ENCODE assay signal across 11 mouse cellular contexts in the genomic region with DNA sequence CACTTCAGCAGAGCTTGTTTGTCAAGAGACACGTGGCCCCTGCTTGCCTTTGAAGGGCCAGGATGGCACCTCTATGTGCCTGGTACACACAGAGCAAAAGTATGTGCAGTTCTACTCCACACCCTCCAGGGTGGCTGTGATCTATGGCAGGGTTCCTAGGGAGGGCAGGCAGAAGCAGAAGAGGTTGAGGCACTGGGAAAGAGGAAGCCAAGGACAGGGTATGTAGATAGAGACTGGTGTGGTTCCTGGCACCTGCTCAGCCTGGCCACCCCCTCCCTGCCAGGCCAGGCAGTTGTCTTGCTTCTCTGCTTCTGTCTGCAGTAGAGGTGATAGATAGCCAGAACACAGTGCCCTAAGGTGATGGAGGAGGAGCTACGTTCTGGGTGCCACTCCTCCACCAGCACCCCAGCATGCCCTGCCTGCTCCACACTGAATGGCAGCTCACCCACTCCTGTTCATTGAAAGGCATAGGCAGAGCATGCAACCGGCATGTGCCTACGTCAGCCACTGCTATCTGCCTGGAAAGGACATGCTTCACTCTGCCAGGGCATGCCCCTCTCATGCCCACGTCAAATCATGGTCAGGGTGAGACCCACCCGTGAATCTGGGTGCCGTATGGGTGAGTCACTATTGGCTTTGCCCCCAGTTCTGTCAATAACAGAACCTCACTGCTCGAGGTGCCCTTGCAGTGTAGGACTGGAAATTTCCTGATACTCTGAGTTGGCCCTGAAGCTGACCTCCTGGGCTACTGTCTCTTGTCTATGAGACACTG. TPM values are rescaled to one million over a fixed set of nuclear protein-coding genes. Genes with fewer than 3 reads are reported as not detected.
DNase-seq lines count a peak whose midpoint lies in the region; ATAC-seq and TF ChIP-seq lines count a peak whose summit lies in the region.
"Had no signal": no experiment of that assay in that cellular context is flagged by ENCODE, and none has a peak within 500 bp of the region (broad histone marks: within the 10 kb centered on the region; RNA-seq: fewer than 3 reads in every experiment).

No protein-coding gene starts in this region.

- H3K36me3 ChIP-seq in liver, embryonic 13.5 days, result no peaks in the 10 kb centered on the region
- no peaks in the 10 kb centered on the region for H3K36me3 ChIP-seq in intestine, embryonic 16.5 days (ENCODE audit: control insufficient read depth, insufficient read depth, low read length)
- H3K36me3 ChIP-seq in stomach, postnatal 0 days (ENCODE audit: control insufficient read depth, insufficient read depth, low read length), result no peaks in the 10 kb centered on the region
- H3K36me3 ChIP-seq in midbrain, embryonic 14.5 days (ENCODE audit: control insufficient read depth, insufficient read depth, low read length), result no peaks in the 10 kb centered on the region
- H3K36me3 ChIP-seq: heart, embryonic 13.5 days; neural tube, embryonic 13.5 days had no signal

- TF ChIP-seq EP300 in stomach, postnatal 0 days (optimal IDR thresholded peaks at IDR 0.05), result no peak

- no peak overlapping the region for H3K27ac ChIP-seq in liver, embryonic 13.5 days
- no peak overlapping the region for H3K27ac ChIP-seq in intestine, embryonic 16.5 days (ENCODE audit: low read length)
- H3K27ac ChIP-seq in stomach, postnatal 0 days (replicated peaks), result peak overlapping the region; percentile 70
- no peak overlapping the region for H3K27ac ChIP-seq in midbrain, embryonic 14.5 days (replicated peaks; ENCODE audit: low read depth, low read length)
- H3K27ac ChIP-seq: heart, embryonic 13.5 days; neural tube, embryonic 13.5 days had no signal

- H3K9ac ChIP-seq in liver, embryonic 13.5 days, result no peak overlapping the region
- no peak overlapping the region for H3K9ac ChIP-seq in intestine, embryonic 16.5 days (ENCODE audit: low read depth, low read length)
- no peak overlapping the region for H3K9ac ChIP-seq in stomach, postnatal 0 days (ENCODE audit: low read length)
- no peak overlapping the region for H3K9ac ChIP-seq in midbrain, embryonic 14.5 days (replicated peaks; ENCODE audit: low read length)
- H3K9ac ChIP-seq: heart, embryonic 13.5 days; neural tube, embryonic 13.5 days had no signal

- TF ChIP-seq CTCF in stomach, postnatal 0 days (IDR thresholded peaks at IDR 0.05; ENCODE audit: low read depth), result peak; percentile 44

- H3K4me3 ChIP-seq in liver, embryonic 13.5 days (replicated peaks), result no peak overlapping the region
- H3K4me3 ChIP-seq in intestine, embryonic 16.5 days (ENCODE audit: low read length), result no peak overlapping the region
- H3K4me3 ChIP-seq in stomach, postnatal 0 days (ENCODE audit: low read depth, low read length), result no peak overlapping the region
- no peak overlapping the region for H3K4me3 ChIP-seq in midbrain, embryonic 14.5 days (replicated peaks; ENCODE audit: low read depth, low read length)
- H3K4me3 ChIP-seq: heart, embryonic 13.5 days; neural tube, embryonic 13.5 days had no signal

- H3K4me1 ChIP-seq in liver, embryonic 13.5 days (replicated peaks), result 0 out of 2 replicates have a peak, but pooled peaks cover 3% of the 10 kb centered on the region
- H3K4me1 ChIP-seq in intestine, embryonic 16.5 days (ENCODE audit: control insufficient read depth, insufficient read depth, low read length), result no peaks in the 10 kb centered on the region
- no peaks in the 10 kb centered on the region for H3K4me1 ChIP-seq in stomach, postnatal 0 days (replicated peaks; ENCODE audit: control insufficient read depth, insufficient read depth)
- no peaks in the 10 kb centered on the region for H3K4me1 ChIP-seq in midbrain, embryonic 14.5 days (ENCODE audit: control insufficient read depth, insufficient read depth, low read length)
- H3K4me1 ChIP-seq: neural tube, embryonic 13.5 days had no signal

- intact Hi-C loops in left cerebral cortex, postnatal 25 days (cut with DNase I), result no loop called here

- H3K4me2 ChIP-seq in liver, embryonic 13.5 days, result no peak overlapping the region
- no peak overlapping the region for H3K4me2 ChIP-seq in intestine, embryonic 16.5 days (ENCODE audit: low read depth, low read length)
- no peak overlapping the region for H3K4me2 ChIP-seq in stomach, postnatal 0 days (replicated peaks; ENCODE audit: low read depth)
- no peak overlapping the region for H3K4me2 ChIP-seq in midbrain, embryonic 14.5 days (ENCODE audit: low read length)
- H3K4me2 ChIP-seq: heart, embryonic 13.5 days; neural tube, embryonic 13.5 days had no signal

- no peak for DNase-seq in liver, embryonic 13.5 days
- DNase-seq in liver, result no peak
- peak; percentile 81 for DNase-seq in adrenal gland, adult 8-10 months
- DNase-seq in stomach, postnatal 0 days (ENCODE audit: low spot score), result peak; percentile 58
- no peak for DNase-seq in midbrain, embryonic 14.5 days
- DNase-seq in left cerebral cortex, postnatal 25 days (ENCODE audit: low spot score in 2 of 2), result no peak
- DNase-seq: cerebellum, adult 8-10 months; kidney, postnatal 25 days had no signal

- WGBS in liver, embryonic 13.5 days (ENCODE audit: insufficient replicate concordance), result 55% methylated on average over 8 of the region's 8 CpGs
- WGBS in intestine, embryonic 16.5 days, result 66% methylated on average over 8 of the region's 8 CpGs
- WGBS in stomach, postnatal 0 days, result 46% methylated on average over 8 of the region's 8 CpGs
- WGBS in midbrain, embryonic 14.5 days, result 76% methylated on average over 8 of the region's 8 CpGs

- ATAC-seq in liver, embryonic 13.5 days (ENCODE audit: low read depth), result 0 out of 2 replicates have a peak, but pooled peaks have one; percentile 26
- 0 out of 2 replicates have a peak, but pooled peaks have one; percentile 28 for ATAC-seq in intestine, embryonic 16.5 days
- ATAC-seq in stomach, postnatal 0 days (ENCODE audit: low FRiP score, low TSS enrichment), result peak; percentile 84
- no peak for ATAC-seq in midbrain, embryonic 14.5 days (ENCODE audit: low FRiP score, low TSS enrichment)

- no peaks in the 10 kb centered on the region for H3K27me3 ChIP-seq in liver, embryonic 13.5 days
- no peaks in the 10 kb centered on the region for H3K27me3 ChIP-seq in intestine, embryonic 16.5 days (replicated peaks; ENCODE audit: control insufficient read depth, insufficient read depth, low read length)
- H3K27me3 ChIP-seq in stomach, postnatal 0 days (ENCODE audit: control insufficient read depth, insufficient read depth, low read length), result no peaks in the 10 kb centered on the region
- H3K27me3 ChIP-seq in midbrain, embryonic 14.5 days (ENCODE audit: control insufficient read depth, insufficient read depth, low read length), result no peaks in the 10 kb centered on the region
- H3K27me3 ChIP-seq: neural tube, embryonic 13.5 days had no signal

- H3K9me3 ChIP-seq in liver, embryonic 13.5 days (replicated peaks), result no peaks in the 10 kb centered on the region
- no peaks in the 10 kb centered on the region for H3K9me3 ChIP-seq in intestine, embryonic 16.5 days (ENCODE audit: control insufficient read depth, low read length)
- no peaks in the 10 kb centered on the region for H3K9me3 ChIP-seq in stomach, postnatal 0 days (ENCODE audit: control insufficient read depth, low read length)
- no peaks in the 10 kb centered on the region for H3K9me3 ChIP-seq in midbrain, embryonic 14.5 days (ENCODE audit: control insufficient read depth, low read length)
- H3K9me3 ChIP-seq: heart, embryonic 13.5 days; neural tube, embryonic 13.5 days had no signal

RNA-seq across cellular contexts. Expression of a gene that starts 31.5 kb away (rescaled TPM):
- polyA plus RNA-seq in liver, embryonic 13.5 days (2015; fragmentation: Nextera tagmentation; extraction: Ambion mirVana), result 36.8 and 50.3 TPM in 2 replicates
- 100 to 1,000 TPM; 177 to 201 (median 190) TPM for total RNA-seq in adrenal gland, adult 8-10 months (2022)
- polyA plus RNA-seq in intestine, embryonic 16.5 days (2015; fragmentation: Nextera tagmentation; extraction: Ambion mirVana), result 59.3 and 72.2 TPM in 2 replicates
- 38.7 and 38.9 TPM in 2 replicates for polyA plus RNA-seq in stomach, postnatal 0 days (2015; fragmentation: Nextera tagmentation; extraction: Ambion mirVana)
- polyA plus RNA-seq in midbrain, embryonic 14.5 days (2014; fragmentation: Nextera tagmentation; extraction: Ambion mirVana), result 40.1 and 76.3 TPM in 2 replicates
- total RNA-seq in left cerebral cortex, postnatal 25 days (2021), result 10 to 100 TPM; 44.4 to 52.2 TPM

RNA-seq across cellular contexts. Expression of a gene that starts 56.3 kb away (rescaled TPM):
- polyA plus RNA-seq in liver, embryonic 13.5 days (2015; fragmentation: Nextera tagmentation; extraction: Ambion mirVana), result 9.6 and 11.2 TPM in 2 replicates
- total RNA-seq in adrenal gland, adult 8-10 months (2022), result 10 to 100 TPM; 27.1 to 39.7 (median 31.2) TPM
- polyA plus RNA-seq in intestine, embryonic 16.5 days (2015; fragmentation: Nextera tagmentation; extraction: Ambion mirVana), result 22.7 and 24.4 TPM in 2 replicates
- polyA plus RNA-seq in stomach, postnatal 0 days (2015; fragmentation: Nextera tagmentation; extraction: Ambion mirVana), result 17.1 and 17.8 TPM in 2 replicates
- polyA plus RNA-seq in midbrain, embryonic 14.5 days (2014; fragmentation: Nextera tagmentation; extraction: Ambion mirVana), result 25.4 and 34.8 TPM in 2 replicates
- 10 to 100 TPM; 24.4 to 25.3 TPM for total RNA-seq in left cerebral cortex, postnatal 25 days (2021)

Comparison
In these comparisons a context has a peak if more than half of its experiments do, and no peak if none do; other contexts are left out.
1. DNase-seq: peak in adrenal gland, adult 8-10 months (single experiment) and stomach, postnatal 0 days (single experiment); none in liver, embryonic 13.5 days (single experiment), liver (single experiment), midbrain, embryonic 14.5 days (single experiment) and left cerebral cortex, postnatal 25 days (0 of 2).